Mouse (Mus musculus) ES-Bruce4 (cell line): ENCODE measurements around the gene Batf2. TPM values are rescaled to one million over a fixed set of nuclear protein-coding genes. Genes with fewer than 3 reads are reported as not detected.

Source experiments
- H3K27ac ChIP-seq: 2 replicates; pipeline ENCODE4 v1.5.1; 2012; ENCODE audit warnings: low read length, inconsistent platforms; ENCODE audit not compliant: insufficient read depth
- H3K27me3 ChIP-seq: 2 replicates; pipeline ENCODE4 v1.6.1; 2012; ENCODE audit warnings: mild to moderate bottlenecking, low read length, inconsistent platforms; ENCODE audit not compliant: control insufficient read depth, poor library complexity, insufficient read depth, severe bottlenecking
- H3K36me3 ChIP-seq: 2 replicates; pipeline ENCODE4 v1.6.1; 2012; ENCODE audit warnings: inconsistent platforms, mild to moderate bottlenecking, low read length, moderate library complexity; ENCODE audit not compliant: control insufficient read depth, poor library complexity, insufficient read depth, severe bottlenecking
- H3K4me1 ChIP-seq: one replicate; pipeline ENCODE4 v1.8.1; 2011; ENCODE audit warnings: low read length; ENCODE audit not compliant: control insufficient read depth, insufficient read depth
- H3K4me3 ChIP-seq: 2 replicates; pipeline ENCODE4 v1.5.1; 2011; ENCODE audit warnings: low read depth, mild to moderate bottlenecking, low read length
- H3K9ac ChIP-seq: 2 replicates; pipeline ENCODE4 v1.6.1; 2012; ENCODE audit warnings: low read depth, mild to moderate bottlenecking, inconsistent platforms; ENCODE audit not compliant: poor library complexity, severe bottlenecking
- H3K9me3 ChIP-seq: replicated peaks from 2 replicates; pipeline ENCODE4 v1.6.1; 2012; ENCODE audit warnings: mild to moderate bottlenecking, low read length, inconsistent platforms; ENCODE audit not compliant: control insufficient read depth, poor library complexity, insufficient read depth, severe bottlenecking
- CTCF ChIP-seq: IDR thresholded peaks from one replicate; pipeline ENCODE4 v1.8.1; 2011; ENCODE audit warnings: low read depth, low read length
- EP300 ChIP-seq: IDR thresholded peaks from 2 replicates; pipeline ENCODE4 v1.6.1; 2011; ENCODE audit warnings: low read depth, low read length; ENCODE audit not compliant: insufficient read depth
- POLR2A ChIP-seq: IDR thresholded peaks from one replicate; pipeline ENCODE4 v1.8.1; 2011; ENCODE audit warnings: low read length; ENCODE audit not compliant: insufficient read depth
- polyA plus RNA-seq: library from polyadenylated mRNA; stranded (reverse); fragments of >200 nt; gene quantifications from 2 replicates; pipeline ENCODE4 v1.2.4, GENCODE M21; 2011; ENCODE audit warnings: low read depth; ENCODE audit not compliant: missing spikeins, insufficient read depth, insufficient read length

The Batf2 gene
- polyA plus RNA-seq, 1 experiment: not detected

DNA sequence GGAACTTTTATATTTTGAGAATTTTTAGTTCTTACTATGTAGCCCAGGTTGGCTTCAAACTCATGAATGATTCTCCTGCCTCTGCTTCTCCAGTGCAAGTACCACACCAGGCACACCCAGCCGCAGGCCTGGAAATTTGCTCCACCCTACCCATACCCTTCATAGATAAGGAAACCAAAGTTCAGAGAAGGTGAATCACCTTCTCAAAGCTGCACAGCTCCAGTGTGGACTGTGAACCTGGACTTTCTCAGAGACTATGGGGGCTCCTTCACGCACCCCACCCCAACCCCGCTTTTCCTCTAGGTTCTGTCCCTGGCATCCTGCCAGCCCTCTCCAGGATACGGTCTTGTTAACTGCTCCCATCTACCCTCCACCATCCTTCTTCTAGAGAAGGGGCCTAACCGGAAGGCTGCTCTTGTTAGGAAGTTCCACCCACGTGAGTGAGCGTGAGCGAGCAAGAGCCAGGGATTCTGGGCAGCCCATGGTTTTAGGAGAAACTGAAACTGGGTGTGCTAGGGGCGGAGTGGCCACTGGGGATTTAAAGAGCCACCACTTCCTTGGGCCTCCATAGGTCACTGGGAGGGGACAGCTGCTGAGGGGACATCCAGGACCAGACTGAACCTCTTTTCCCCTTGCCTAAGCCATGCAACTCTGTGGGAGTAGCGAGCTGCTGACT is 23.2 kb downstream of the Batf2 start:
- Histone ChIP-seq H3K27me3 (no peaks in the 10 kb centered on the region), H3K36me3 (no peaks in the 10 kb centered on the region), H3K9ac (no peak overlapping the region), H3K4me3 (no peak overlapping the region), H3K4me1 (no peaks in the 10 kb centered on the region), H3K27ac (no peak overlapping the region), H3K9me3 (no peaks in the 10 kb centered on the region)
- no peak for TF ChIP-seq CTCF
- TF ChIP-seq EP300: no peak
- TF ChIP-seq POLR2A: no peak

GRCm38 (mm10) chr19:6166750-6167149 is 26.0 kb downstream of the Batf2 start:
- no peaks in the 10 kb centered on the region for H3K36me3 ChIP-seq
- no peaks in the 10 kb centered on the region for H3K27me3 ChIP-seq
- H3K27ac ChIP-seq: no peak overlapping the region
- H3K9me3 ChIP-seq: no peaks in the 10 kb centered on the region
- H3K9ac ChIP-seq: no peak overlapping the region
- TF ChIP-seq EP300 (no peak), CTCF (peak; percentile 39)
- no peak overlapping the region for H3K4me3 ChIP-seq
- H3K4me1 ChIP-seq: no peaks in the 10 kb centered on the region

DNA sequence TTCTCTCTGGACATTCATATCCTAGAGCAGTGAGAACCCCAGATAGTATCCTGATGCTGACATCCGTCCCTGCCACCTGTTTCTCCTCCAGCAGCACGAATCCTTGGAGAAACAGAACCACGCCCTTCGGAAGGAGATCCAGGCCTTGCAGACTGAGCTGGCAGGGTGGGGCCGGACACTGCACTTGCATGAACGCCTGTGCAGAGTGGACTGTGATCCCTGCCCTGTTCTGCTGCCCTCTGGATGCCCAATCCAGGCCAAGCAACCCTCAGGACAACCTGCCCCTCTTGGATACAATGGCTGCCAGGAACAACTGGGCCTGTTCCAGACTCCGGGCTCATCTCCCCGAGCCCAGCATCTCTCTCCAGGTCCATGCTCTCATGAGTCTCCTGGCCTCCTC is 30.4 kb downstream of the Batf2 start:
- TF ChIP-seq POLR2A (no peak), CTCF (no peak), EP300 (no peak)
- Histone ChIP-seq H3K4me1 (no peaks in the 10 kb centered on the region), H3K9me3 (no peaks in the 10 kb centered on the region), H3K27ac (no peak overlapping the region), H3K4me3 (no peak overlapping the region), H3K9ac (no peak overlapping the region), H3K27me3 (no peaks in the 10 kb centered on the region), H3K36me3 (no peaks in the 10 kb centered on the region)

DNA sequence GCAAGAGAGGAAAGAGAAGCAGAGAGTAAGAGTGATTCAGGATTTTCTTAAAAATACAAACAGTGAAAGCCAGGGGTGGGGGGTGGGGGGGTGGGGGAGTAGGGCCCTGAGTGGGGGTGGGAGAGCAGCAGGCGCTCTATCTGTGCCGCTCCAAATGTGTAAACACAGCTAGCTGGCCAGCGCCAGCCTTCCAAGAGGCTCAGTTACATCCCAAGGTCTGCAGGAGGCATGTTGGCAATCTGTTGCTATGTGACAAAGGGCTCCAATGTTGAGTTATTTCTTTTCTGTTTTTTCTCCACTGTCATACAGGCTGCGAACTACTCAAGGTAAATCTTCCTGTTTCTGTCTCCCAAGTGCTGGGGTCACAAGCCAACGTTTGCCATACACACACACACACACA is 34.0 kb downstream of the Batf2 start:
- no peak overlapping the region for H3K27ac ChIP-seq
- H3K27me3 ChIP-seq: no peaks in the 10 kb centered on the region
- H3K9ac ChIP-seq: no peak overlapping the region
- H3K4me1 ChIP-seq: no peaks in the 10 kb centered on the region
- no peaks in the 10 kb centered on the region for H3K9me3 ChIP-seq
- H3K4me3 ChIP-seq: no peak overlapping the region
- no peak for TF ChIP-seq CTCF
- no peak for TF ChIP-seq POLR2A
- no peak for TF ChIP-seq EP300
- no peaks in the 10 kb centered on the region for H3K36me3 ChIP-seq

- Histone ChIP-seq H3K4me1 (no peaks in the 10 kb centered on the region), H3K36me3 (no peaks in the 10 kb centered on the region), H3K27ac (no peak overlapping the region), H3K9me3 (0 out of 2 replicates have a peak, but pooled peaks cover 2% of the 10 kb centered on the region), H3K4me3 (no peak overlapping the region), H3K27me3 (no peaks in the 10 kb centered on the region), H3K9ac (no peak overlapping the region)
- TF ChIP-seq POLR2A (no peak), EP300 (no peak), CTCF (no peak)
These were observed 38.0 kb downstream of the Batf2 start for GRCm38 (mm10) chr19:6178775-6179174.

- H3K27ac ChIP-seq: no peak overlapping the region
- H3K4me3 ChIP-seq: no peak overlapping the region
- TF ChIP-seq CTCF (no peak), POLR2A (no peak), EP300 (no peak)
- H3K27me3 ChIP-seq: no peaks in the 10 kb centered on the region
- H3K4me1 ChIP-seq: no peaks in the 10 kb centered on the region
- no peaks in the 10 kb centered on the region for H3K36me3 ChIP-seq
- H3K9ac ChIP-seq: no peak overlapping the region
- H3K9me3 ChIP-seq: 0 out of 2 replicates have a peak, but pooled peaks cover 2% of the 10 kb centered on the region
These were observed 40.8 kb downstream of the Batf2 start for GRCm38 (mm10) chr19:6181629-6182028.

GRCm38 (mm10) chr19:6182534-6182933 is 41.8 kb downstream of the Batf2 start:
- H3K9ac ChIP-seq: no peak overlapping the region
- H3K36me3 ChIP-seq: no peaks in the 10 kb centered on the region
- H3K27ac ChIP-seq: no peak overlapping the region
- 0 out of 2 replicates have a peak, but pooled peaks cover 2% of the 10 kb centered on the region for H3K9me3 ChIP-seq
- TF ChIP-seq CTCF (no peak), POLR2A (no peak), EP300 (no peak)
- no peak overlapping the region for H3K4me3 ChIP-seq
- H3K4me1 ChIP-seq: no peaks in the 10 kb centered on the region
- H3K27me3 ChIP-seq: no peaks in the 10 kb centered on the region
